Mouse (Mus musculus): ENCODE results near the gene Adamtsl3. TPM values are rescaled to one million over a fixed set of nuclear protein-coding genes. Genes with fewer than 3 reads are reported as not detected.

Gene Adamtsl3
- polyA plus RNA-seq, 1 experiment from 2014 or later: not detected

GRCm38 (mm10) chr7:82366471-82366870 is 31.0 kb downstream of the Adamtsl3 start:
- no peaks in the 10 kb centered on the region for H3K4me1 ChIP-seq
- 86% methylated on average over 5 of the region's 5 CpGs for WGBS
- H3K4me3 ChIP-seq: no peak overlapping the region
- no peak for DNase-seq (ENCODE audit: low spot score)
- H3K36me3 ChIP-seq: no peaks in the 10 kb centered on the region
- H3K27ac ChIP-seq (replicated peaks): no peak overlapping the region
- H3K9me3 ChIP-seq (replicated peaks): no peaks in the 10 kb centered on the region
- no peaks in the 10 kb centered on the region for H3K27me3 ChIP-seq (ENCODE audit: low read depth, poor library complexity, severe bottlenecking)

- Histone ChIP-seq H3K4me3 (no peak overlapping the region), H3K36me3 (no peaks in the 10 kb centered on the region), H3K27ac (replicated peaks) (no peak overlapping the region), H3K27me3 (ENCODE audit: low read depth, poor library complexity, severe bottlenecking) (no peaks in the 10 kb centered on the region), H3K9me3 (replicated peaks) (no peaks in the 10 kb centered on the region), H3K4me1 (no peaks in the 10 kb centered on the region)
- WGBS: 64% methylated on average over 2 of the region's 2 CpGs
- DNase-seq (ENCODE audit: low spot score): no peak
These were observed 32.6 kb downstream of the Adamtsl3 start for GRCm38 (mm10) chr7:82368047-82368446.

- no peak for DNase-seq (ENCODE audit: low spot score)
- Histone ChIP-seq H3K36me3 (no peaks in the 10 kb centered on the region), H3K27ac (replicated peaks) (no peak overlapping the region), H3K27me3 (ENCODE audit: low read depth, poor library complexity, severe bottlenecking) (no peaks in the 10 kb centered on the region), H3K9me3 (replicated peaks) (no peaks in the 10 kb centered on the region), H3K4me3 (no peak overlapping the region), H3K4me1 (no peaks in the 10 kb centered on the region)
- 90% methylated on average over 8 of the region's 8 CpGs for WGBS
These were observed 34.6 kb downstream of the Adamtsl3 start for GRCm38 (mm10) chr7:82370132-82370531.

GRCm38 (mm10) chr7:82371411-82371810 is 35.9 kb downstream of the Adamtsl3 start:
- Histone ChIP-seq H3K4me1 (no peaks in the 10 kb centered on the region), H3K27ac (replicated peaks) (no peak overlapping the region), H3K36me3 (no peaks in the 10 kb centered on the region), H3K27me3 (ENCODE audit: low read depth, poor library complexity, severe bottlenecking) (no peaks in the 10 kb centered on the region), H3K4me3 (no peak overlapping the region), H3K9me3 (replicated peaks) (no peaks in the 10 kb centered on the region)
- 80% methylated on average over 3 of the region's 3 CpGs for WGBS
- DNase-seq (ENCODE audit: low spot score): no peak

GRCm38 (mm10) chr7:82378311-82378710 is 42.8 kb downstream of the Adamtsl3 start:
- Histone ChIP-seq H3K9me3 (replicated peaks) (no peaks in the 10 kb centered on the region), H3K27ac (replicated peaks) (no peak overlapping the region), H3K4me1 (no peaks in the 10 kb centered on the region), H3K27me3 (ENCODE audit: low read depth, poor library complexity, severe bottlenecking) (no peaks in the 10 kb centered on the region), H3K36me3 (no peaks in the 10 kb centered on the region), H3K4me3 (no peak overlapping the region)
- WGBS: 75% methylated on average over 1 of the region's 1 CpGs
- no peak for DNase-seq (ENCODE audit: low spot score)

- H3K4me3 ChIP-seq: no peak overlapping the region
- no peaks in the 10 kb centered on the region for H3K4me1 ChIP-seq
- no peaks in the 10 kb centered on the region for H3K9me3 ChIP-seq (replicated peaks)
- H3K36me3 ChIP-seq: no peaks in the 10 kb centered on the region
- DNase-seq (ENCODE audit: low spot score): no peak
- no peaks in the 10 kb centered on the region for H3K27me3 ChIP-seq (ENCODE audit: low read depth, poor library complexity, severe bottlenecking)
- WGBS: 89% methylated on average over 7 of the region's 7 CpGs
- no peak overlapping the region for H3K27ac ChIP-seq (replicated peaks)
These were observed 44.3 kb downstream of the Adamtsl3 start for GRCm38 (mm10) chr7:82379765-82380164.

- Histone ChIP-seq H3K9me3 (replicated peaks) (no peaks in the 10 kb centered on the region), H3K36me3 (no peaks in the 10 kb centered on the region), H3K4me1 (no peaks in the 10 kb centered on the region), H3K27ac (replicated peaks) (no peak overlapping the region), H3K27me3 (ENCODE audit: low read depth, poor library complexity, severe bottlenecking) (no peaks in the 10 kb centered on the region), H3K4me3 (no peak overlapping the region)
- DNase-seq (ENCODE audit: low spot score): no peak
- 83% methylated on average over 4 of the region's 4 CpGs for WGBS
These were observed 47.5 kb downstream of the Adamtsl3 start for GRCm38 (mm10) chr7:82382843-82383535.

GRCm38 (mm10) chr7:82383536-82383848 is 48.0 kb downstream of the Adamtsl3 start:
- Histone ChIP-seq H3K9me3 (replicated peaks) (no peaks in the 10 kb centered on the region), H3K36me3 (no peaks in the 10 kb centered on the region), H3K4me1 (no peaks in the 10 kb centered on the region), H3K27me3 (ENCODE audit: low read depth, poor library complexity, severe bottlenecking) (no peaks in the 10 kb centered on the region), H3K27ac (replicated peaks) (no peak overlapping the region), H3K4me3 (no peak overlapping the region)
- 77% methylated on average over 3 of the region's 3 CpGs for WGBS
- DNase-seq (ENCODE audit: low spot score): no peak

GRCm38 (mm10) chr7:82387121-82387520 is 51.6 kb downstream of the Adamtsl3 start:
- Histone ChIP-seq H3K4me1 (no peaks in the 10 kb centered on the region), H3K9me3 (replicated peaks) (no peaks in the 10 kb centered on the region), H3K36me3 (no peaks in the 10 kb centered on the region), H3K4me3 (no peak overlapping the region), H3K27me3 (ENCODE audit: low read depth, poor library complexity, severe bottlenecking) (no peaks in the 10 kb centered on the region), H3K27ac (replicated peaks) (no peak overlapping the region)
- 92% methylated on average over 3 of the region's 3 CpGs for WGBS
- no peak for DNase-seq (ENCODE audit: low spot score)

GRCm38 (mm10) chr7:82394435-82395186 is 59.1 kb downstream of the Adamtsl3 start:
- H3K4me3 ChIP-seq: no peak overlapping the region
- no peaks in the 10 kb centered on the region for H3K27me3 ChIP-seq (ENCODE audit: low read depth, poor library complexity, severe bottlenecking)
- no peaks in the 10 kb centered on the region for H3K9me3 ChIP-seq (replicated peaks)
- 88% methylated on average over 6 of the region's 6 CpGs for WGBS
- DNase-seq (ENCODE audit: low spot score): no peak
- H3K27ac ChIP-seq (replicated peaks): no peak overlapping the region
- no peaks in the 10 kb centered on the region for H3K36me3 ChIP-seq
- no peaks in the 10 kb centered on the region for H3K4me1 ChIP-seq

- DNase-seq (ENCODE audit: low spot score): no peak
- 93% methylated on average over 12 of the region's 12 CpGs for WGBS
- Histone ChIP-seq H3K27ac (replicated peaks) (no peak overlapping the region), H3K4me1 (no peaks in the 10 kb centered on the region), H3K27me3 (ENCODE audit: low read depth, poor library complexity, severe bottlenecking) (no peaks in the 10 kb centered on the region), H3K9me3 (replicated peaks) (no peaks in the 10 kb centered on the region), H3K4me3 (no peak overlapping the region), H3K36me3 (no peaks in the 10 kb centered on the region)
These were observed 59.7 kb downstream of the Adamtsl3 start for GRCm38 (mm10) chr7:82395239-82395638.

- Histone ChIP-seq H3K4me3 (no peak overlapping the region), H3K27me3 (ENCODE audit: low read depth, poor library complexity, severe bottlenecking) (no peaks in the 10 kb centered on the region), H3K9me3 (replicated peaks) (no peaks in the 10 kb centered on the region), H3K4me1 (no peaks in the 10 kb centered on the region), H3K36me3 (no peaks in the 10 kb centered on the region), H3K27ac (replicated peaks) (no peak overlapping the region)
- WGBS: 85% methylated on average over 6 of the region's 6 CpGs
- no peak for DNase-seq (ENCODE audit: low spot score)
These were observed 60.4 kb downstream of the Adamtsl3 start for GRCm38 (mm10) chr7:82395751-82396512.

GRCm38 (mm10) chr7:82396869-82397268 is 61.4 kb downstream of the Adamtsl3 start:
- 69% methylated on average over 4 of the region's 5 CpGs for WGBS
- Histone ChIP-seq H3K27me3 (ENCODE audit: low read depth, poor library complexity, severe bottlenecking) (no peaks in the 10 kb centered on the region), H3K4me3 (no peak overlapping the region), H3K4me1 (no peaks in the 10 kb centered on the region), H3K9me3 (replicated peaks) (no peaks in the 10 kb centered on the region), H3K27ac (replicated peaks) (no peak overlapping the region), H3K36me3 (no peaks in the 10 kb centered on the region)
- DNase-seq (ENCODE audit: low spot score): no peak

All from midbrain, embryonic 10.5 days (tissue).